Mouse (Mus musculus) gastrocnemius, postnatal 25 days (tissue): ENCODE results near the gene Ms4a4c. TPM values are rescaled to one million over a fixed set of nuclear protein-coding genes. Genes with fewer than 3 reads are reported as not detected.
"Not testable (repeated sequence)": the region's sequence is repeated elsewhere in the genome, so short reads cannot be mapped to it uniquely, and the experiment has no call there.

Experiments used
- DNase-seq: peaks from one replicate; pipeline ENCODE4 v3.0.0; 2022
- long read RNA-seq, 2 experiments: library from polyadenylated mRNA; stranded (forward); transcript quantifications; one replicate each; pipeline ENCODE4 v2.0.0; 2021
- total RNA-seq, 2 experiments: library from RNA; stranded (reverse); gene quantifications; 1 replicate in 1 of 2; 2 replicates in 1 of 2; pipeline ENCODE4 v1.2.3; 2021

The Ms4a4c gene
- total RNA-seq = not detected
- long read RNA-seq, experiment 1 = 0 reads
- long read RNA-seq, experiment 2 = 0 reads

DNA sequence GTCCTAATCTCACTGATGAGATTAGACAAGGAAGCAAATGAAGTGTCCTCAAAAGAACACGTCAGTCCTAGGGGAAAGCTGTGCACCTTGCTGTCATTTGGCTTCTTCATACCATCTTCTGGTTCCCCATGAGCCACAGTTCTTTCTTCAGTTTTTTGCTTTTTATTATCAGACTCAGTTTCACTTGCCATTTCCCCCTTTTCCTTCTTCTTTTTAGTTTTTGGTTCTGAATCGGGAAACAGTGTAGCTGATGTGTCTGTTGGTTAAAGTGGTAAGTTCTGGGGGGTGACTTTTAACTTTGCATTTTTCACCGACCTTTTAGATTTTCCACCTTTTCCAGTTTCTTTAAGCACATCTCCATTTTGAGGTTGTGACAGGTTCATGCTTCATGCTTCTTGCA is at the start of gene Ms4a4c:
TSS of gene Ms4a4c (plus strand) at position 244 of the 400 bp plus-strand sequence.
- DNase-seq = no peak

DNA sequence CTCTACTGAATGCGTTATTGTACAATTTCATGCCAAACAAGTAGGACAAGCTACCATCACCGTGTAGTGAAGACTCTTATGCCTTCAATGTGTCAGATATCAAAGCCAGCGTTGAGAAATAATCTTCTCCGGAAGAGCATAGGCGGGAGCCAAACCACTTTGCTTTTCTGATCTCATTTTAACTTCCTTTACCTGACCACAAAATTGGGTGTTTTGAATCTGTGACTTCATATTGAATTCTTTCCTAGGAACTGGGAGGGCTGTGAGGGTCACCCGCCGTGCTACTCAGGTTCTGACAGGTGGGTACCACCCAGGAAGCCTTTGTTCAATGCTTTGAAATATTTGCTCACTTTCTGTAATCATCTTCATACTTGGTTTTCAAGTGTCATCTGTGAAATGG is 48.8 kb upstream of the Ms4a4c start:
- DNase-seq = no peak

DNA sequence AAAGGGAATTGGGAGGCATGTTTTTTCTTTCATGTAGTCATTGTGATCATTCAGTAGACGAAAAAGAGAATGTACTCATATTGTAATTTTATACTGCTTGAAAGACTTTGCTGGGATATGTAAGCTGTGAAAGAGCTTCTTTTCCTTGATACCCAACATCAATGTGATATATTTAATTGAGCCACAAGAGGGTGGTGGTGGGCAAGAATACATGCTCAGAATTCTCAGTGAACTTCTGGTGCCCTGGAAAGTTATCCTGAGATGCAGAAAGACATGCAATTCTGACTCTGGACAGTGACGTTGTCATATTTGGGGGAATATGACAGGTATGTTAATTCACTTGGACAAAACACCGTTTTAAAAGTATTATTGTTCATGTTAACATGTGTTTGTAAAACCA is 44.5 kb upstream of the Ms4a4c start:
- DNase-seq = no peak

DNA sequence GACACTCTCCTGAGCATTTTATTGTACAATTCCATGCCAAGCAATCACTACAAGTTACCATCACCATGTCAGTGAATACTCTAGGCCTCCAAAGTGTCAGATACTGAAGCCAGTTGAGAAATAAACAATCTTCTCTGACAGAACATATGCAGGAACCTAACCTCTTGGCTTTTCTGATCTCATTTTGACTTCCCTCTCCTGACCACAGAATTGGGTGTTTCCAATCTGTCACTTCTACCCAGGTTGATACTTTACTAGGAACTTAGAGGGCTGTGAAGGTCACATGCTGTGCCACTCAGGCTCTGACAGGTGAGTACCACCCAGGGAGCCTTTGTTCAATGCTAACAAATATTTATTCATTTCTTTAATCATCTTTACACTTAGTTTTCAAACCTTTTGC is 42.6 kb upstream of the Ms4a4c start:
- no peak for DNase-seq

DNA sequence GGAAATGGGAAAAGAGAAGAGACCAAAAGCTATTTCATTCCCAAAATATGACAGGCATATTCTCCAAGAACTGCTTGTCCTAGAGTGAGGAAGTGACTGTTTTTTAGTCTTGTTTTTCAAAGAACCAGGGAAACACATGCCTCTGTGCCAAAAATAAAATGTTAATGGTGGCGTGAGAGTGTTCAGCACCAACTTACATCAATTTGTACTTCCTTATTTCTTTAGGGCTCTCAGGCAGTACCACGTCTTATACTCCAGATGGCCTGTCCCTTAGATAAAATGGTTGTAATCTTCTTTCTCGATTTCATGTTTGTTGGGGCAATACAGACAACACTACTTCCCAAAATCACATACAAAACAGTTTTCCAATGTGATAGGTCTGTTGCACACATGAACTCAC is 36.3 kb upstream of the Ms4a4c start:
- no peak for DNase-seq

DNA sequence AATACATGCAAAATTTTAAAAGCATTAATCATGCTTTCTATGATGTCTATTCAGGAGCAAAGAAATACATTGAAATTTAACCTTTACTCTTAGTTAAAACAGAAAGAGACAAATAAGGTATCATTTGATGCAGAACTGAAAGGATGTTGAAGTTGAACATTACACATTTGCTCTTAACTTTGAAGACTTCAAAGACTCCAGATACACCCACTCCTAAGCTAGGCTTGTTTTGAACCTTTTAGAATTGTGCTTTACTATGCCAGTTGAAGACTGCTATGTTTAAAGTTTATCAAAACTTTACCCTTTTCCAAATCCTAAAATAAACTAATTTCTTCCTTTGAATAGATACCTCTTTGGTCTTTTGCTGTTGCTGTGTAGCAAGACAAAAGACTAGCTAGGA is 33.4 kb upstream of the Ms4a4c start:
- DNase-seq = no peak

DNA sequence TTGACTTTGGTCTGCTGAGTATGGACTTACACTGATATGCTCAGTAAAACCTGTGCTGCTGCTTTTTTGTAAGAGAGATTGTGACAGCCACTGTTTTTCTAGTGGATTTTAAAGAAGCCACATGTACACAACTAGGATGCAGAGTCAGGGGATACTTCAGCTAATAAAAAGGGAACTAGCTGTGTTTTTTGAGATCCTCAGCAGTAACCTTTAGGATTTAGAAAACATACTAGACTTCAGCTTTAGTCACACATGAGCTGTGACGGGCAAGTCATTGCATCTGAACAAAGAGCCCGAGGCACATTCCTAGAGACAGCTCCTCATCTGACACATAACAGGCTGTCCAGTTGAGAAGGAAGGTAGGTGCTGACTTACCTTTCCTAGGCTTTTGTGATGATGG is 29.3 kb upstream of the Ms4a4c start, which contains the start of gene Ms4a4a:
TSS of gene Ms4a4a (plus strand) at position 251 of the 400 bp plus-strand sequence.
- DNase-seq = no peak

DNA sequence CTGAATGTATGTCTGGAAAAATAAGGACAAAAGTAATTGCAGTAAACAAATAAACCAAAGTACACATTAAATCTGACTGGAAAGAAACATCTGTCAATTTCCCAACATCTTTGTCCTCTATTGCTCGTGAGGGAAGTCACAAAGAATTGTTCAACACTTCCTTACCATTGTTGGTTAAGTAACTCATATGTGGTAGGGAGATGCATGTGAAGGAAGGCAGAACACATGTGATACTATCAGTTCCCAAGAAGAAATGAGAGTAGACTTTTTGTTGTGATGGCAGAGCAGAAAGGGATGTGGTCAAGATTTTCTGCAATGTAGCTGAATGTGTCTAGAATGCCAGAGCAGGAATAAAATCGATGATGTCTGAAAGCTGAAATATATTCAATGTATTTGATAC is 28.2 kb upstream of the Ms4a4c start:
- no peak for DNase-seq

DNA sequence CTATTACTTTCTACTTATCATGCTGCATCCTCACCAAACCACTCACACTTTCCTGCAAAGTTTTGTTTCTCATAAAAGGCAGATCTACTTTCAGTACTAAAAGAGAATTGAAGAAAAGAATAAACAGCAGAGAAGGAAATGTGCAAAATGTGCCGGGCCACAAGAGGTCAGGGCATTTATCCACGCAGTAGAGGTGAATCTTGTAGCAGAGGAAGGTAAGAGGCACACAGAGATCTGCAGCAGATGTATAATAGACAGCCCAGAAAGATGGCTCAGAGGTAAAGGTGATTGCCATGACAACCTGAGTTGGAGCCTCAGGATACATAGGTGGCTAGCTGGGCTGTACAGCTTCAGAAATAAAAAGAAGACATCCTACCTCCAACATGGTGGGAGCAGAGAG is 17.5 kb upstream of the Ms4a4c start:
- DNase-seq = no peak

DNA sequence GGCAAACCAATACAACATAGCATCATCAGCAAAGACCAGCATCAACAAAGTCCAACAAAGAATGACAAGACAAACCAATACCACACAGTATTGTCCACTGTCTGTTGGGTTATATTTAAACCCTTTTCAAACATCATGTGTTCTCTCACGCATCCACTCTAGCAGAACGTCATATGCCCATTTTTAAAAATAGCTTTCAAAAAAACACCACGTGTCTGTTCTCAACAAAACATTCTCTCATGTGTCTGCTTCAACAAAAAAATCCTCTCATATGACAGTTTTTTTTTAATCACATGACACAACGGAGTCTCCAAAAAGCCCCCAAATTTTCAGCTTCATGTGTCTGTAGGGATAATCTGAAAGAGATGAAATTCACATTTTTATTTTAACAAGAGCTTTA is 16.9 kb upstream of the Ms4a4c start:
- DNase-seq = no peak

DNA sequence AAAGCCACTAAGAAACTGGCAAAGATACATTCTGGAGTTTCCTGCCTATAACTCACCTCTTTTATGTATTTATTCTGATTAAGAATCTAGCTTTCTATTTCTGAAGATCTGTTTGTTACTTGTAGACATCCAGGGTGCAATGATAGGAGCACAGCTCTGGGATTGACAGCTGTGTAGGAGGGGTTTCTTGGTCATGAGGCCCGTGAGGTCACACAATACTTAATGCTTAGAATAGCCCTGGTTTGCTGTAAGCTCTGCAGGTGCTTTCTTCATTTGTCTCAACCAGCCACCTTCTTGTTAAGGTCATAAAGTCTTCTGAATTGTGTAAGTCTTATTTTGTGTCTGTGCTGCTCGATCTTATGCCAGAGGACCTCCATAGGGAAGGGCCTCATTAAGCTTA is 15.6 kb upstream of the Ms4a4c start:
- no peak for DNase-seq

DNA sequence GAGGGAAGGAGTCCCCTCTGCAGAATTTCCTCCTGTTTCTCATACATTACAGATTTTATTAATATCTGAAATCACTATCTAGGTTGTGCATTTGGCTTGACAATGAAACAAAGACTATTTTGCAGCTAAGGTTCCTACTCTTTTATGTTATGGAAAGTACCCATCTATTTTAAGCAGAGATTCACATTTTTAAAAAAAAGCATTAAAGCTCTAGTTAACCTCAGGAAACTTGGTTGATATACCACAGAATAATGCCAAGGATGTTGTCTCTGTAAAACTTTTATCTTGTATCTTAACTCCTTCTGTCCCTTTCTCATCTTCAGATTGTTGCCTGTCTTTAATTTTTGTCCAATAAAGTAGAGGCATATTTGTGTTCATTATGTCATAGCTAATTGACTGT is 8.8 kb upstream of the Ms4a4c start:
- no peak for DNase-seq

DNA sequence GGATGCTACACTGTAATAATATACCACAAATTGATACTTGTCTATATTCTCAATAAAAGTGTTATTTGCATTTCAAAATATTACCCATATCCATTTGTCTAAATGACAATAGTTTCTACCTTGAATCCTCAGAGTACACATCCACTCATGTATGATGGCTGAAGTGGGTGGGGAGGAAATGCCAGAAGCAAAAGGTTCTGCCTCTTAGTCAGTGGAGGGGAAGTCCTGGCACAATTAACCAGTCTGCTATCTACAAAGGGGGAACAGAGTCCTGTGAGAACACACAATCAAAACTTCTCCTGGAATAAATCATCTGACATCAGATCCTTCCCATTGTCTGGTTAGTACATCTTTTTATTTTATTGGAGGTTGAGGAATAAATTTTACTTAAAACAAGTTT is 2.9 kb downstream of the Ms4a4c start:
- DNase-seq = no peak

DNA sequence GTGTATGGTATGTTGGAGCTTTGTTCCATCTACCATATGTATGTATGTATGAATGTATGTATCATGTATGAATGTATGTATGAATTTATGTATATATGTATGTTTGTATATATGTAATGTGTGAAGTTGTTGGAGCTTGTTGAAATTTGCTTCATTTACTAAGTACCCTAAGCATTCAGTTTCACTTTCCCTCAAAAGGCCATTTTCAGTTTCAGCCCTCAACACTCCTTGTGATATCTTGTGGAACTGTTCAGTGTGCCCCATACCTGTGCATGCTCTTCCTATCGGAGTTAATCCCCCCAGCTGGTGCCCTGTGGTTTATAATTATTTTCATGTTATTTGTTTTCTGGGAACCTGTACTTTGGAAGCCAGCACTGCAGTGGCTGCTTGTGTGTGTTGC is 4.0 kb downstream of the Ms4a4c start:
- DNase-seq = no peak

DNA sequence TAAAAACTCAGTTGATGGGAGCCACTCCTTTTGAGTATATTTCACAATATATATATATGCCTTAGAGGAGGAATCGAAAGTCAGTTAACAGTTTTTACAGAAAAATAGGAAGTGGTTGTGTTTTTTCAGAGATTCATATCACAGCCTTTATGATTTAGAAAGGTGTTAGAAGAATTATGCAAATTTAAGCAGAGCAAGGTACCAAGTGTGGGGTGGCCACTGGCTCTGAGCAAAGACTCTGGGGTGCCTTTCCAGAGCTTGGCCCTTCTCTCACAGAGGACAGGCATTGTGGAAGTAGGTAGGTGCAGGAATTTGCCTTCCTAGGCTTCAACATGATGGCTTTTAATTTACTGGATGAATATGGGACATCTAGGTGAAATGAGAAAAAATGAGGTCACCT is 7.1 kb downstream of the Ms4a4c start:
- DNase-seq = no peak

DNA sequence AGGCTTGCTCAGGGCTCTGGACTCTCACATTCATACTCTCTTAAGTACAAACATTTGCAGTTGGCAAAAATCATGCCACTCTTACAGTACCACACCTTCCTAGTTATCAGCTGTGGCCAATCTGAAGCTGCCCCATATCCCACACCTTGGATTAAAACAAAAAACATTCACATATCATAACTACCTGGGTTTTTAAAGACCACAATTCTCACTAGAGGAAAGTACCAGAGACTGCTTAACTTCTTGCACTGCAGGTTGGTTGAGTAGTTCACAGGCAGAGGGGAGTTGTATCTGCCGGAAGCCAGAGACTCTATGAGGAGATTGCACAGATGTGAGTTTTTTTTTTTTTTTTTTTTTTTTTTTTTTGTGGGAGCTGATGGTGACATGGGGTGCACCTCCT is 9.5 kb downstream of the Ms4a4c start:
- no peak for DNase-seq

DNA sequence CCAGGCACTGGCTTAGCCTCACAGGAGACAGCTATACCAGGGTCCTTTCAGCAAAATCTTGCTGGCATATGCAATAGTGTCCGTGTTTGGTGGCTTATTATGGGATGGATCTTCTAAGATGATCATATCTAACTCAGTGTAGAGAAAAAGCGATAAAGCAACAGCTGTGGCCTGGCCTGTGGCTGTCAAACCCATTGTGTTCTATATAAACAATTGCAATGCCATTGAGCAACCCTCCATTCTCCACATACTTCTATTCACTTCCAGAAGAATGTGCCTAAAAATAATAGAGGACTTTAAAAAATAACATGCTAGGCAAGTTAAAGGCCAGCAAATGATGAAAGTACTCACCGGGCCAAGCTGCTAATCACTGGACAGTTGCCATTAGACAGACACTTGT is 11.0 kb downstream of the Ms4a4c start:
- no peak for DNase-seq

DNA sequence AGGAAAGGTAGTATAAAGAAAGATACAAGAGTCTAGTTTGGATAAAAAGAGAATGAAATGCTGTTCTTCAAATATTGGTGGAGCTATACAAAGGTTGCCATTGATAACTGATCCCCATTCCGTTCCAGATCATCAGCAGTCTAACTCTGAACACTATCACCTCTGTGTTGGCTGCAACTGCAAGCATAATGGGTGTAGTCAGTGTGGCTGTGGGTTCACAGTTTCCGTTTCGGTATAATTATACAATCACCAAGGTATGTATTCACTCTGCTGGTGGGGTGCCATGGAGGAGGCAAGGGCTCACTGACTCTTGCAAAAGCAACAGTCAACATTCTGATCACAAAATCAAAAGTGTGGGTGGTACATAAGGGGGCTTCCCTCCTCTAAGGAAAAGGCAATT is 14.3 kb downstream of the Ms4a4c start:
- not testable (repeated sequence) for DNase-seq

DNA sequence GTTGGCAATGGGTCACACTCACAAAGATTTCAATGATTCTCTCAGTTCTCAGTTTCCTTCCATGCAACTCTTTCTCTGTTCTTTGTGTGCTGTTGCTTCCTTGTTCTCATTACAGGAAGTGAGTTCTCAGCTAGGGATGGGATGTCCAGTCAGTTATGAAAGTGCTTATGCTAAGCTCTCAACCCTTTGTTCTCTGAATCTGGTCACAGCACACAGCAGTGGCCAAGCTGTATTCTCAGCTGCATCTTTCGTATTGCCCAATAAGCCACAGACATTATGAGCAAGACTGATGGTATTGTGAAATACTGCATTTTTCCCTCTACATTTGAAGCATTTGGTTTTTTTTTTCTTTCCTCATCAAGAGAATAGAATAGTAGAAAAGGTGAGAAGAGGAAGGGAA is 26.6 kb downstream of the Ms4a4c start:
- not testable (repeated sequence) for DNase-seq

DNA sequence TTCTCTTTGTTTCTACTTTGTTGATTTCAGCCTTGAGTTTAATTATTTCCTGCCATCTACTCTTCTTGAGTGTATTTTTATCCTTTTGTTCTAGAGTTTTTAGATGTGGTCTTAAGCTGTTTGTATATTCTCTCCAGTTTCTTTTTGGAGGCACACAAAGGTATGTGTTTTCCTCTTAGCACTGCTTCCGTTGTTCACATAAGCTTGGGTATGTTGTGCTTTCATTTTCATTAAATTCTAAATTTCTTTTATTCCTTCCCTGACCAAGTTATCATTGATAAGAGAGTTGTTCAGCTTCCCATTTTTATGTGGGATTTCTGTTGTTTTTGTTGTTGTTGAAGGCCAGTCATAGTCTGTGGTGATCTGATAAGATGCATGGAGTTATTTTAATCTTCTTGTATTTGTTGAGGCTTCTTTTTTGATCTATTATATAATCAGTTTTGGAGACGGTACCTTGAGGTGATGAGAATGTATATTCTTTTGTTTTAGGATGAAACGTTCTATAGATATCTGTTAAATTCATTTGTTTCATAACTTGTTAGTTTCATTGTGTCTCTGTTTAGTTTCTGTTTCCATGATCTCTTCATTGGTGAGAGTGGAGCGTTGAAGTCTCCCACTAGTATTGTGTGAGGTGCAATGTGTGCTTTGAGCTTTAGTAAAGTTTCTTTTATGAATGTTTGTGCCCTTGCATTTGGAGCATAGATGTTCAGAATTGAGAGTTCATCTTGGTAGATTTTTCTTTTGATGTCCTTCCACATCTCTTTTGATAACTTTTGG is 30.7 kb downstream of the Ms4a4c start:
- DNase-seq = no peak

DNA sequence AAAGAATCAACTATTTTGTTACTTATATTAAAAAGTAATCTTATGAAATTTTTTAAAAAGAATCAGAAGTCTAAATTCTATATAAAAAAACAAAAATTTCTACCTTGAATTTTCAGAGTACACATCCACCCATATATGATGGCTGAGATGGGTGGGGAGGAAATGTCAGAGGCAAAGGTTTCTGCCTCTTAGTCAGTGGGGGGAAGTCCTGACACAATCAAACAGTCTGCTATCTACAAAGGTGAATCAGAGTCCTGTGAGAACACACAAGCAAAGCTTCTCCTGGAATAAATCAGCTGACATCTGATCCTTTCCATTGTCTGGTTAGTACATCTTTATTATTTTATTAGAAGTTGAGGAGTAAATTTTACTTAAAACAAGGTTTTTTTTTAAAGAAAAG is 38.8 kb downstream of the Ms4a4c start, which contains the start of gene Ms4a4b:
TSS of gene Ms4a4b (plus strand) at position 216 of the 400 bp plus-strand sequence.
- DNase-seq = no peak

DNA sequence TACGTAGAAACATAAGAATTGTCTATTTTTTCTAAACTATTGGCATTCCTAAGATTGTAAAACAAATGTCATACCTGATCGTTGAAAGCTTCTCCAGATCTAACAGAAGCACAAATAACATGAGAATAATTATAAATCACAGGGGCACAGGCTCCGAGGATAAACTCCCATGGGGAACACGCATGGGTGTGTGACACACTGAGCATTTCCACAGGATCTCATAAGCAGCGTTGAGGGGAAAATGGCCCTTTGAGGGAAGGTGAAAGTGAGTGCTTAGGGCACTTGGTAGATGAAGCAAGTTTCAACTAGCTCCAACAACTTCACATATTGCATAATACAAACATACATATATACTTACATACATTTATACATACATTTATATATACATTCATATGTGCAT is 39.4 kb downstream of the Ms4a4c start:
- no peak for DNase-seq

DNA sequence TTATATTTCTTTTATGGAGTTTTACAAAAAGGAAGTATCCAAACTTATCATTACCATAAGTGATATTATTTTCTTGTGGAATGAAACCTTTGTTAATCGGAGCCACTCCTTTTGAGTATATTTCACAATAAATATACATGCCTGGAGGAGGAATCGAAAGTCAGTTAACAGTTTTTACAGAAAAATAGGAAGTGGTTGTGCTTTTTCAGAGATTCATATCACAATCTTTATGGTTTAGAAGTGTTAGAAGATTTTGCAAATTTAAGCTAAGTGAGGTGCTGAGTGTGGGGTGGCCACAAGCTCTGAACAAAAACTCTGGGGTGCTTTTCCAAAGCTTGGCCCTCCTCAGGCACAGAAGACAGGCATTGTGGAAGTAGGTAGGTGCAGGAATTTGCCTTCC is 42.7 kb downstream of the Ms4a4c start:
- no peak for DNase-seq

DNA sequence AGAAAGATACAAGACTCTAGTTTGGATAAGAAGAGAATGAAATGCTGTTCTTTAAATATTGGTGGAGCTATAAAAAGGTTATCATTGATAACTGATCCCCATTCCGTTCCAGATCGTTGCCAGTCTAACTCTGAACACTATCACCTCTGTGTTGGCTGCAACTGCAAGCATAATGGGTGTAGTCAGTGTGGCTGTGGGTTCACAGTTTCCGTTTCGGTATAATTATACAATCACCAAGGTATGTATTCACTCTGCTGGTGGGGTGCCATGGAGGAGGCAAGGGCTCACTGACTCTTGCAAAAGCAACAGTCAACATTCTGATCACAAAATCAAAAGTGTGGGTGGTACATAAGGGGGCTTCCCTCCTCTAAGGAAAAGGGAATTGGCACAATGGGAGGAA is 54.5 kb downstream of the Ms4a4c start:
- not testable (repeated sequence) for DNase-seq
